Mouse (Mus musculus) cerebellum, adult 2 months (tissue): ENCODE results near the gene F2.

Experiments used
- CTCF ChIP-seq: fragments of 200-500 bp; IDR thresholded peaks from 2 replicates; pipeline ENCODE4 v1.5.1; 2011; ENCODE audit warnings: low read depth, mild to moderate bottlenecking, control low read depth, low read length, moderate library complexity, borderline replicate concordance; ENCODE audit not compliant: insufficient read depth
- POLR2A ChIP-seq: fragments of 200-500 bp; IDR thresholded peaks from 2 replicates; pipeline ENCODE4 v1.6.1; 2011; ENCODE audit warnings: low read length, control low read depth, borderline replicate concordance; ENCODE audit not compliant: insufficient read depth

DNA sequence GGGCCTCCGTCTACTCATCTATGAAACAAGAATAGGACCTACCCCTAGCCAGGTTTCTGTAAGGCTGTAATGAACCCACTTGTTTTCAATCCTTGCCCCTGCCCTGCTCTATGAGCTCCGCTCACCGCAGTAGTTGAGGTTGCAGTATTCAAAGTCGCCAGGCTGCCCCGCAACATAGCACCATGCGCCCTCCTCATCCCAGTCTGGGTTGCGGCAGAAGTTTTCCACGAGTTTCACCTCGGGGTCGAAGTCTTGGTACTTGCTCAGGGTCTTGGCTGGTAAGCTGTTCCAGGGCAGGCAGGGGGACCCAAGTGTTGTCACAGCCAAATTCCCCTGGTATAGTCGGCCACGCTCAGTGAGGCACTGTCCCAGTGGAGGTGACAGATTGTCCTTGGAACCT lies 5.8 kb downstream of the F2 start:
- TF ChIP-seq CTCF (no peak), POLR2A (no peak)
